Mouse (Mus musculus) testis, postnatal 10 days (tissue): ENCODE results near the gene Dusp7.

Experiments used
- DNase-seq: peaks from one replicate; pipeline ENCODE4 v3.0.0; 2021; ENCODE audit warnings: low spot score

Gene Dusp7

GRCm38 (mm10) chr9:106355217-106355974 is 13.0 kb upstream of the Dusp7 start:
- DNase-seq = no peak

GRCm38 (mm10) chr9:106355975-106356286 is 12.5 kb upstream of the Dusp7 start:
- DNase-seq = no peak

GRCm38 (mm10) chr9:106356323-106356844 is 12.0 kb upstream of the Dusp7 start:
- DNase-seq = no peak

DNA sequence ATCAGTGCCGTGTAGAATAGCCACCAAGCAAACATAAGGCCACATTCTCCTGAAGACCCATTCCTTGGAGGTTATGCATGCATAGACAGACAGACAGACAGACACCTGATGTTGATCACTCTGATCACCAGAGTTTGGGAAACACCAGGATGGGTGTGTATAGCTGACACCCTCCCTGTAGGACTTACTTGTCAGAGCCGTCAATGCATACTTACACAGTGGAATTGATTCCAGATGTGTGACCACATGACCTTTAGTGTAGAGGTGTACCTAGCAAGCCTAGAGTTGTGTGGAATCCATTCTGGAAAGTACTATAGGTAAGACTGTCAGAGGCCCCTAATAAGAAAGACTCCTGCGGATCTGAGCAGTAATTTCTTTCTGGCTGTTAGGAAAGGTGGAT is 11.3 kb upstream of the Dusp7 start:
- DNase-seq = no peak

GRCm38 (mm10) chr9:106359297-106359696 is 9.1 kb upstream of the Dusp7 start:
- no peak for DNase-seq

- no peak for DNase-seq
These were observed 7.3 kb upstream of the Dusp7 start for GRCm38 (mm10) chr9:106361140-106361539.

DNA sequence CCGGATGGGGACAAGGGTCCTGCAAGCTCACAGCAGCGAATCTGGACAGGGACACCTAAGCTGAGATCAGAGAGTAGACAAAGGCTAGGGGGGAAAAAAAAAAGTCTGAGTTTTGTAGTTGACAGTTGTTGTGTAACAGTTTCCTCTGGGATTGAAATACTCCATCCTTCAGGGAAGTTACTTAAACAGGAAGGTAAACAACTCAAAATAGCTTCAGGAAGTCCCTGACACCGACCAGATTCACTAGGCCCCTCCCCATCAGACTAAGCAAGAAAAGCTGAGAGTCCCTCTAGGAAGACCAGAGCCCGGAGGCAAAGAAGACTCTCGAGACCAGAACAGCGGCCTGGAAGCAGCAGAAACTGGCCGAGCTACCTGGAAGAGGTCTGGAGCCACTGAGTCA is 3.1 kb upstream of the Dusp7 start:
- DNase-seq = no peak

- no peak for DNase-seq
These were observed 2.2 kb upstream of the Dusp7 start for GRCm38 (mm10) chr9:106366188-106366587.

GRCm38 (mm10) chr9:106367001-106367400 is 1.4 kb upstream of the Dusp7 start:
- DNase-seq = no peak

GRCm38 (mm10) chr9:106367592-106368111 is 780 bp upstream of the Dusp7 start:
- DNase-seq = peak; percentile 98

GRCm38 (mm10) chr9:106368831-106369501 is 534 bp downstream of the Dusp7 start:
- DNase-seq = peak; percentile 74

DNA sequence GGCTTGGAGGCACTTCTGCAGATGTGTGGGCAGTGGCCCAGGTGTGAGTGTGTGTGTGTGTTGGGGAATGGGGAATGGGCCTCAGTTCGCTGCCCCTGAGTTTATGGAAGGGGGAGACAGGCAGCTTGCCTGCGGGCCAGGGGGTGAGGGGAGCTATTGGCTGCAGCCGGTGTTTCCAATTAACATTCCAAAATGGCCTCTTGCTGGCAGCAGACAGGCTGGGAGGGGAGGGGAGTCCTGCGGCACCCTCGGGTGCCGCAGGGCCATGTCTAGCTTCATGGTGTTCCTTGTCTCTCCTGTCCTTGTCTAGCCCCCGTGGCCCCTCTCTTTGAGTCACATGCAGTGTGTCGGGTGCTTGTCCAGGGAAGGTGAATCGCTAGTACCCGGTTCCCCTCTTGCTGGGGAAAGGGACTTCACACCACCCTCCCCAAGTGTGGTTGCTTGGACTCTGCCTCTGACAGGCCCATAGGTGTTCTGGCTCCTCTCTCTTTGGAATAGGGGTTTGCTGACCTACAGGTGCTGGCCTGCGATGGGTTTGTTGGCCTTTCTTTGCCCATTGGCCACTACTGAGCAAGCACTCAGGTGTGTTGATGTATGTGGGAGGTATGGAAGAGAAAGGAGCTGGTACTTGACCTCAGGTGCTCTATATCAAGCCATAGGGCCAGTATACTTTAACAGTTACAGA is 1.5 kb downstream of the Dusp7 start:
- DNase-seq = no peak

DNA sequence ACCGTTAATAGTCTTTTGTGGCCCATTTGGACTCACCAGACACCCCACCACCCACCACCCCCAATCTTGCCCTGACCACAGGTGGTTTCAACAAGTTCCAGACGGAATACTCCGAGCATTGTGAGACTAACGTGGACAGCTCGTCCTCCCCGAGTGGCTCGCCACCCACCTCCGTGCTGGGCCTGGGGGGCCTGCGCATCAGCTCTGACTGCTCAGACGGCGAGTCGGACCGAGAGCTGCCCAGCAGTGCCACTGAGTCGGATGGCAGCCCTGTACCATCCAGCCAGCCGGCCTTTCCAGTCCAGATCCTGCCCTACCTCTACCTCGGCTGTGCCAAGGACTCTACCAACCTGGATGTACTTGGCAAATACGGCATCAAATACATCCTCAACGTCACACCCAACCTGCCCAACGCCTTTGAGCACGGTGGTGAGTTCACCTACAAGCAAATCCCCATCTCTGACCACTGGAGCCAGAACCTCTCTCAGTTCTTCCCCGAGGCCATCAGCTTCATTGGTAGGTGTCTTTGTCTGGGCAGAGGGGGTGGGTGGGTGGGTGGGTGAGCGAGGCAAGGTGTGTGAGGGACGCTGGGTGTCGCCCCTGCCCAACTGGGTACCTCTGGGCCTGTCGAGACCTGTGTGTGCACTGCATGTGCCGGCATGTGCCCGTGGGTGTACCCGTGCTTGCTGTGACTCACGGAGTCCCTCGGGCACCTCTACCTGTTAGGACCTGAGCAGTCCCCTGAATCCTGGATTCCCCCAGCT is 2.4 kb downstream of the Dusp7 start:
- no peak for DNase-seq

DNA sequence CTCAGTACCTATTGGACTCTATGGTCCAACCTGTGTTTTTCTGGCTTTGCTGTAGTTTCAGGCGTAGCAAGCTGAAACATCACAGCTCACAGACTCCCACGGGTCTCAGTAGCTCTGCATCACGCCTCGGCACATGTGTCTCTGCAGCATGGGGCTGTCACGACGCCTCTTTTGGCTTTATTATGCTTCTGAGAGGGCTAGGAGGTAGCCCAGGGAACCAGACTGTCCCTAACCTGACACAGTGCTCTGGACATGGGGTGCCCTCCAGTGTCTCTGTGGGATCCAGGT is 2.9 kb downstream of the Dusp7 start:
- DNase-seq = no peak

DNA sequence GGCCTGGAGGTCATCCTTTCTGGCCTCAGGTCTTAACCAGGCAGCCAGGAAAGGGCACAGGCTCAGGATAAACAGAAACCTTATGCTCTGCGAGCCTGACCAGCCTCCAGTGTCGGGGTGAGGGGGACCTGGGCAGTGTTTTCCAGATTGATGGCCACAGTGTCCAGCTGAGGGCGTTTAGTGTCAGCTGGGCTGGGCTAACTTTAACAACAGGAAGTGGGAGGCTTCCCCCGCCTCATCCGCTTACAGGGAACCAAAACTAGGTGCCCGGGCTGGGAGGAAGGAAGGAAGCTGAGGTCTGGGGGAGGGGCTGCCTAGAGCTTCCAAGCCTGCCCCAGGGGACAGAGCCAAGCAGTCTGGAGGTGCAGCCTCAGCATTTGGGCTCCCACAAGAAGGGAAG is 3.3 kb downstream of the Dusp7 start:
- DNase-seq = peak; percentile 68

GRCm38 (mm10) chr9:106372431-106373412 is 4.3 kb downstream of the Dusp7 start:
- no peak for DNase-seq

GRCm38 (mm10) chr9:106373973-106374372 is 5.5 kb downstream of the Dusp7 start:
- DNase-seq = no peak

GRCm38 (mm10) chr9:106377247-106377646 is 8.8 kb downstream of the Dusp7 start:
- no peak for DNase-seq

DNA sequence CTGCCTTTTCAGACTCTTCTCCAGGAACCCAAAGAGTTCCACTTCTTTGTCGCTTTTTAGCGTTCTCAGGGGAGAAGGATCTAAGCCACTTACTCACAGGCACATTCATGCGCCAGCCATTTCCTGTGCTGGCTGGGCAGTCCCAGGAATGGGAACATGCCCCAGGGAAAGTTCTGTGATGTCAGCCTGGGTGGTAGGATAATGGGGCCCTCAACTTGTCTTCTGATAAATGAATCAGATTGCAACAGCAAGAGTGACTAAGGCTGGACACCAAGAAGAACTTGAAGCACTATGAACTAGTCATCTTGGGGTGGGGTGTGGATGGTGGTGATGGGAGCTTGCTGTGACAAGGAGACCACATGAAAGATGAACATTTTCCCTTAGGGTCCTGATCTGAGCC is 9.6 kb downstream of the Dusp7 start:
- no peak for DNase-seq

GRCm38 (mm10) chr9:106378753-106379152 is 10.3 kb downstream of the Dusp7 start:
- DNase-seq = no peak
